Mouse (Mus musculus): ENCODE results near the gene Ndufb6. TPM values are rescaled to one million over a fixed set of nuclear protein-coding genes. Genes with fewer than 3 reads are reported as not detected.

Ndufb6 gene
- polyA plus RNA-seq, 1 experiment from 2014 or later: 352 TPM

GRCm38 (mm10) chr4:40254385-40255103 is 24.7 kb downstream of the Ndufb6 start:
- no peak for DNase-seq (ENCODE audit: low spot score)

DNA sequence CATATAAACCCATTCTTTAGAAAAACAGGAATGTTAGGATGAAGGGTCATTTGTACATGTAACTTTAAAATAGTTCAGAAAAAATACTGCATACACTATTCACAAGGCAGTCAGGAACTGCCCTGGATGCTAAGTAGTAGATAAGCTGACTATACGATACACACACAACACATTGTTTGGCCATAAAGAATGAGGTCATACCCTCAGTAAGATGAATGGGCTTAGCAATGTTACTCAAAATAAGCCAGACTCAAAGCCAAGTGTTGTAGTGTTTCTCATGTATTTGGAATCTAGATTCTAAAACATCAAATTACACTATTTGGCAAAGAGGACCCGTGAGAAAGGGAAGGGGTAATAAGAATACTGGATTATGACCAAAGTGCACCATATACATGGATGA is 25.5 kb downstream of the Ndufb6 start:
- DNase-seq (ENCODE audit: low spot score): no peak

DNA sequence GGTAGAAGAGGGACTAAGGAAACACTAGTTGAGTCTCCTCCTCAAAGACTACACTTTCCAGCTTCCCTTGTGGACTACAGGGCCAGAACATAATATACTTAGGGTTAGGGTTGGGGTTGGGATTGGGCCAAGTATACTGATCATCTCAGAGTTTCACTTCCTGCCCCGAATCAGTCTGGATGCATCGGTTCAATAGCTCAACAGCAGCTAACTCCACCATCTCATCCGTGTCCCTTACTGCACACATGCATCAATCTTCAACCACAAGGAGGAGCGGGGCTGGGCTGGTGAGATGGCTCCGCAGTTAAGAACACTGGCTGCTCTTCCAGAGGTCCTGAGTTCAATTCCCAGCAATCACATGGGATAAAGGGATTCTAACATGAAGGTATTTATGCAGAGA is 28.2 kb downstream of the Ndufb6 start:
- DNase-seq (ENCODE audit: low spot score): no peak

DNA sequence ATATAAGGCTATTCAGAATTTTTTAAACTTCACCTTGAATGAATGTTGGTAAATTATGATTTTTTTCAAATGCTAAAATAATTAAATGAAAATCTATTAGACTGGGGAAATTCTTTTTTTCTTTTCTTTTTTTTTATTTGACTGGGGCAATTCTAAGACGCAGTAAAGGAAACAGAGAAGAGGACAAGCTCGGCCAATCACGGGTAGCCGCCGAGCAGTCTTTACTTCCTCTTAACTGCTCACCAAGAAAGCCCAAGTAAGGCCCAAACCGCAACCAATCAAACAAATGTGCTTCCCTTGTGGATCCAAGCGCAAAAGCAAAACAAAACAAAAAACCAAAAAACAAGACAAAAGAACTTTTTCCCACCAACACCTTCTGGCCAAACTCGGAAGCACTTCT is 35.2 kb downstream of the Ndufb6 start:
- peak; percentile 31 for DNase-seq (ENCODE audit: low spot score)

- no peak for DNase-seq (ENCODE audit: low spot score)
Observed at GRCm38 (mm10) chr4:40243006-40243405, 36.2 kb downstream of the Ndufb6 start.

GRCm38 (mm10) chr4:40241928-40242327 is 37.3 kb downstream of the Ndufb6 start:
- DNase-seq (ENCODE audit: low spot score): no peak

DNA sequence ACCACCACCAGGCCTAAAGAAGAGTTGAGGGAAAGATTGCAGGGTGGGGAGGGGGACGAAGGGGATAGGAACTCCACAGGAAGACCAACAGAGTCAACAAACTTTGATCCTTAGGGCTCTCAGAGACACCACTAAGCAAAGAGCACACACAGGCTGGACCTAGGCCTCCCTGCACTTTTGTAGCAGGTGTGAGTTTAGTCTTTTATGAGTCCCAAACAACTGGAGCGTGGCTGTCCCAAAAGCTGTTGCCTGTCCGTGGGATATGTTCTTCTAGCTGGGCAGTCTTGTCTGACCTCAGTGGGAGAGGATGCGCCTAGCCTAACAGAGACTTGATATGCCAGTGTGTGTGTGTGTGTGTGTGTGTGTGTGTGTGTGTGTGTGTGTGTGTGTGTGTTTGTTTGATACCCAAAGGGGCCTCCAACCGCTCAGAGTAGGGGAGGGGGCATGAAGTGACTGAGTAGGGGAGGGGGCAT is 38.9 kb downstream of the Ndufb6 start:
- DNase-seq (ENCODE audit: low spot score): no peak

DNA sequence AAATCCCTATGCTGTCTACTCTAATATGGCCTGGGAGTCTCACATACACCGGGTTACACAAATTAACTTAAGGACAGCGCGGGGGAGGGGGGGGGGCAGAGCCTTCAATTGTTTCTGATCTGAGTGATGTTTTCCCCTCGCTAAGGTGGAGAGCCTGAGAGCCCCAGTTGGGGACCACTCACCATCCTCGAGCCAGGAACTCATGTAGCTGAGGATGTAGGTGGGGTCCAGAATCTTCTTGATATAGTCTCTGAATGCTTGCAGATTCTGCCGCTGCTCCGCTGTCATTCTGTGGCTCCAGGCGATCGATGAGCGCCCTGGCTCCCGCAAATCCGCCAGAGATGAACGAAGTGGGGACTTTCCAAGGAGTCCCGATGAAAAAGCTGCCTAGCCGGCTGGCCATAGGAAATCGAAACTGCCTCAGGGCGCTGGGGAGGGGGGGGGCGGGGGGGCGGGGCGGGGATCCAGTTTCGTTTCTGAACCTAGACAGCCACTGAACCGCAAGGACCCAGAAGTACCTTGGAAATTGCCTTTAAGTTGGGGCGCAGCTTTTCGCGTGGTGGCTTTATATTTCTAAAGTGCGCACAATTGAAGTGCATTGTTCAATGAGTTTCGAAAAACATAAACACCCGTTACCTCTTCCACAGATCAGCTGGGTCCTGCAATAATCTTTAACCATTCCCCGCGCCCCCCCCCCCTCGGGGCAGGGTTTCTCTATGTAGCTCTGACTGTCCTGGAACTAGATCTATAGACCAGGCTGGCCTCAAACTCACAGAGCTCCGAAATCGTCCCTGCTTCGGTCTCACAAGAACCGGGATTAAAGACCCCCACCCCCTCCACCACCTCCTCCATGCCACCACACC is 39.6 kb downstream of the Ndufb6 start, which contains the start of gene Ddx58:
Gene Ddx58, minus strand, starts transcription at position 420 of the 863 bp plus-strand sequence.
- DNase-seq (ENCODE audit: low spot score): peak; percentile 43

GRCm38 (mm10) chr4:40238483-40239408 is 40.5 kb downstream of the Ndufb6 start:
- peak; percentile 56 for DNase-seq (ENCODE audit: low spot score)

- peak; percentile 32 for DNase-seq (ENCODE audit: low spot score)
Observed at GRCm38 (mm10) chr4:40236829-40237228, 42.4 kb downstream of the Ndufb6 start.

GRCm38 (mm10) chr4:40234256-40234655 is 45.0 kb downstream of the Ndufb6 start:
- no peak for DNase-seq (ENCODE audit: low spot score)

GRCm38 (mm10) chr4:40233062-40233664 is 46.1 kb downstream of the Ndufb6 start:
- DNase-seq (ENCODE audit: low spot score): no peak

- no peak for DNase-seq (ENCODE audit: low spot score)
Observed at GRCm38 (mm10) chr4:40229723-40230122, 49.5 kb downstream of the Ndufb6 start.

GRCm38 (mm10) chr4:40227886-40228285 is 51.3 kb downstream of the Ndufb6 start:
- no peak for DNase-seq (ENCODE audit: low spot score)

- no peak for DNase-seq (ENCODE audit: low spot score)
Observed at GRCm38 (mm10) chr4:40227131-40227530, 52.1 kb downstream of the Ndufb6 start.

GRCm38 (mm10) chr4:40226095-40226494 is 53.1 kb downstream of the Ndufb6 start:
- DNase-seq (ENCODE audit: low spot score): no peak

DNA sequence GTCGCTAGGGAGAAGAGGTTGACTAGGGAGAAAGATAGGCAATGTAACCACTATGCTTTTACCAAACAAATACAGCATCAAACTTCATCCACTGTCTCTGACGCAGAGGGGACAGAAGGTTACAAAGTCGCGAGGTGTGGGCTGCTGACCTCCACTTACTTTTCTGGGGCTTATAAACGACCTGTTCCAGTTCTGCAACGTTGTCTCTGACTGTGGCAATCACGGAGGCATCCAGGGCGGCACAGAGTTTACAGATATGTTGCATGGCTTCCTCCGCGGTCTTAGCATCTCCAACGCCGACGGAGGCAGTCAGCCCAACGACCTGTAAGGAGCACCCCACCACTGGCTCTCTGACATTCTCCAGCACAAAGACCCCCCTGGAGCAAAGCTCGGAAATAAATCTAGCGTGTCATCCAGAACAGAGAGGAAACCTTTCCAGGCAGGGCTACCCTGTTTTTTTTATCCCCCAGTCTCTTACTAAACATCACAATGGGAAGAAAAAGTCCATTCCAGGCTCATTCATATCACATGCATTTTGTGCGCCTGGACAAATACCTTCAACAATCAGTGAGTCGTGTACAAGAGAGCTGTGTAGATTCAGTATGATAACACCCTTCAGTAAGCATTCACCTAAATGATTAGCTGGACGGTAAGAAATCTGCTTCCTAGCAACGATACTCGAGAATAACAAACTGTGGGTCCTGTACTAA is 57.2 kb downstream of the Ndufb6 start:
- no peak for DNase-seq (ENCODE audit: low spot score)

GRCm38 (mm10) chr4:40221004-40221760 is 58.0 kb downstream of the Ndufb6 start:
- DNase-seq (ENCODE audit: low spot score): no peak

Measured in thymus, postnatal 0 days (tissue).